Mouse (Mus musculus) CD4-positive, CD25-positive, alpha-beta regulatory T cell, adult 2 months (primary cell): Measurements from ENCODE around the gene Hkdc1.
"Not testable (repeated sequence)": the region's sequence is repeated elsewhere in the genome, so short reads cannot be mapped to it uniquely, and the experiment has no call there.

ENCODE experiments used
- DNase-seq: peaks from one replicate; pipeline ENCODE4 v3.0.0-alpha.2; 2012; ENCODE audit warnings: low read depth, low spot score

The Hkdc1 gene

GRCm38 (mm10) chr10:62422255-62422654 lies at the start of gene Hkdc1:
Hkdc1 (minus strand) TSS chr10:62422491.
- DNase-seq: no peak

GRCm38 (mm10) chr10:62471105-62471504 lies 48.8 kb upstream of the Hkdc1 start:
- DNase-seq: no peak

GRCm38 (mm10) chr10:62469736-62470135 lies 47.4 kb upstream of the Hkdc1 start:
- DNase-seq: no peak

GRCm38 (mm10) chr10:62461321-62461720 lies 39.0 kb upstream of the Hkdc1 start:
- DNase-seq: no peak

- not testable (repeated sequence) for DNase-seq
These were observed 29.7 kb upstream of the Hkdc1 start for GRCm38 (mm10) chr10:62452001-62452400.

GRCm38 (mm10) chr10:62450280-62450640 lies 28.0 kb upstream of the Hkdc1 start:
- DNase-seq: no peak

- DNase-seq: peak; percentile 93
These were observed 27.3 kb upstream of the Hkdc1 start, which contains the start of the genes 4930507D05Rik and Supv3l1 for GRCm38 (mm10) chr10:62449364-62450279. 4930507D05Rik (plus strand) TSS chr10:62449489. Supv3l1 (minus strand) TSS chr10:62449738.

- DNase-seq: no peak
These were observed 8.1 kb upstream of the Hkdc1 start for GRCm38 (mm10) chr10:62430427-62430826.

GRCm38 (mm10) chr10:62425081-62425871 lies 3.0 kb upstream of the Hkdc1 start:
- no peak for DNase-seq

GRCm38 (mm10) chr10:62421127-62421526 lies 1.2 kb downstream of the Hkdc1 start:
- no peak for DNase-seq

- no peak for DNase-seq
These were observed 1.9 kb downstream of the Hkdc1 start for GRCm38 (mm10) chr10:62420399-62420798.

GRCm38 (mm10) chr10:62419422-62419821 lies 2.9 kb downstream of the Hkdc1 start:
- no peak for DNase-seq

- DNase-seq: no peak
These were observed 3.4 kb downstream of the Hkdc1 start for GRCm38 (mm10) chr10:62418831-62419356.

GRCm38 (mm10) chr10:62413606-62413982 lies 8.7 kb downstream of the Hkdc1 start:
- DNase-seq: no peak

GRCm38 (mm10) chr10:62412906-62413605 lies 9.2 kb downstream of the Hkdc1 start:
- no peak for DNase-seq

GRCm38 (mm10) chr10:62411431-62412410 lies 10.6 kb downstream of the Hkdc1 start:
- DNase-seq: no peak

- DNase-seq: peak; percentile 76
These were observed 11.3 kb downstream of the Hkdc1 start for GRCm38 (mm10) chr10:62410943-62411342.

- DNase-seq: peak; percentile 28
These were observed 17.4 kb downstream of the Hkdc1 start for GRCm38 (mm10) chr10:62404901-62405300.

GRCm38 (mm10) chr10:62401641-62402111 lies 20.6 kb downstream of the Hkdc1 start:
- DNase-seq: no peak

- no peak for DNase-seq
These were observed 39.3 kb downstream of the Hkdc1 start for GRCm38 (mm10) chr10:62383011-62383410.
